Mouse (Mus musculus) cortical plate, adult 2 months (tissue): ENCODE data around the gene Gm20509. TPM values are rescaled to one million over a fixed set of nuclear protein-coding genes. Genes with fewer than 3 reads are reported as not detected.
"Not testable (repeated sequence)": the region's sequence is repeated elsewhere in the genome, so short reads cannot be mapped to it uniquely, and the experiment has no call there.

ENCODE experiments used
- H3K27ac ChIP-seq: fragments of 200-500 bp; 2 replicates; pipeline ENCODE4 v1.5.1; 2012; ENCODE audit warnings: low read length, control low read depth, inconsistent platforms; ENCODE audit not compliant: insufficient read depth
- H3K4me1 ChIP-seq: fragments of 200-500 bp; 2 replicates; pipeline ENCODE4 v1.6.1; 2011; ENCODE audit warnings: low read length; ENCODE audit not compliant: control insufficient read depth, insufficient read depth
- H3K4me3 ChIP-seq: fragments of 200-500 bp; 2 replicates; pipeline ENCODE4 v1.5.1; 2011; ENCODE audit warnings: mild to moderate bottlenecking, low read length, control low read depth; ENCODE audit not compliant: insufficient read depth
- CTCF ChIP-seq: fragments of 200-500 bp; IDR thresholded peaks from 2 replicates; pipeline ENCODE4 v1.5.1; 2011; ENCODE audit warnings: mild to moderate bottlenecking, control low read depth, low read length; ENCODE audit not compliant: insufficient read depth; ENCODE audit errors: extremely low read depth
- POLR2A ChIP-seq: fragments of 200-500 bp; IDR thresholded peaks from 2 replicates; pipeline ENCODE4 v1.6.1; 2011; ENCODE audit warnings: mild to moderate bottlenecking, low read length, control low read depth; ENCODE audit not compliant: insufficient read depth; ENCODE audit errors: extremely low read depth
- polyA plus RNA-seq: library from polyadenylated mRNA; depleted of rRNA; stranded (reverse); fragments of >200 nt; gene quantifications from 2 replicates; pipeline ENCODE4 v1.2.3, GENCODE M21; 2012; rRNA removed

Gene Gm20509
- polyA plus RNA-seq = not detected in 2 replicates

DNA sequence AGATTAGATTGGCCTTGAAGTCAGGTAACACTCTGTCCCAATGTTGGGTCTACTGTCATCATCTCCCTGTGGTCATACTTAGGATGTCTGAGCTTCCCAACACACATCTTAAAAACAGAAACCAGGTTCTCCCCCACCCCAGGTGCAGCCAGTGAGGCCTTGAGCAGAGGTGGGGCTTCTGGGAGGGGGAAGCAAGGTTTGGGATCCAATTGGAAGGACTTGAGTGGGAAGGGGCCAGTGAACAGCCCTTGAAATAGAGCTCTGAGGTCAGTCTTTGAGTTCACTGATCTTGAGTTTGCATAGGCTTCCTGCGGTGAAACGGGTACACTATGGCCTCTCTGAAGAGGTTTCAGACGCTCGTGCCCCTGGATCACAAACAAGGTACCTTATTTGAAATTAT lies at the start of gene Gm20509:
Gene Gm20509, plus strand, starts transcription at position 290 of the 400 bp plus-strand sequence.
- Histone ChIP-seq H3K4me3 (no peak within 1 kb of the TSS), H3K27ac (no peak within 1 kb of the TSS), H3K4me1 (no peaks in the 10 kb centered on the region)
- TF ChIP-seq POLR2A = no peak
- TF ChIP-seq CTCF = no peak

- Histone ChIP-seq H3K27ac (no peak overlapping the region), H3K4me3 (no peak overlapping the region), H3K4me1 (no peaks in the 10 kb centered on the region)
- TF ChIP-seq CTCF = no peak
- TF ChIP-seq POLR2A = no peak
These were observed 46.8 kb upstream of the Gm20509 start for GRCm38 (mm10) chr9:73055441-73055911.

- no peaks in the 10 kb centered on the region; the same call in 1 of the 2 replicates for H3K4me1 ChIP-seq
- H3K4me3 ChIP-seq = no peak overlapping the region
- TF ChIP-seq CTCF = no peak
- TF ChIP-seq POLR2A = no peak
- no peak overlapping the region for H3K27ac ChIP-seq
These were observed 43.0 kb upstream of the Gm20509 start for GRCm38 (mm10) chr9:73059224-73059623.

DNA sequence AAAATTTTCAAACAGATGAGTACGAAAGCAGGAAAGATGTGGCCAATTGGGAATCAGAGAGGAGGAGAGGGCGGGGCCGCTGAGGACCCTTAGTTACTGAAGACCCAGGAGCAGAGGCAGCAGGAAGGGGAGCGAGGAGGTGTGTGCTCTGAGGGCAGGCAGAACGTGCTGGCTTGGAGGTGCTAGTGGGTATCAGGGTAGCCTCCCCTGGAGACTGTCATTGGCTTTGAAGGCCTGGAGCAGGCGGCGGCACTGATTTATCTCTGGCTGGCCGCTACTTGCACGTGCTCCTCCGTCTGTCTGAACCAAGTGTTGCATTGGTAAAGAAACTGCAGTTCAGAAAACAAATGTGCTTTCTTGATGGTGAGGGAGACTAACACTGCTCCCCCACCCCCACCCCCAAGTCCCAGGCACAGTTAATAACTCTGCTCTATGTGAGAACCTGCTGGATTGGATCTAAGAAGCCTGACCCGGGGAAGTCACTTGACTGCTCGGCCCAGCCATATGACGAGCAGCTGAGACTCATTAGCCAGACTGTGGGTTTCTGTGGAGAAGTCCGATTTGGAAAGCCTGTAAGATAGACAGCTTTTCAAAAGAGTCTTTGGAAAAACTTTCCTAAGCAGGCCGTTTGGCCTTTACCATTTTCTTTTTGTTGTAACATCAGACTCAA lies 38.5 kb upstream of the Gm20509 start:
- H3K4me3 ChIP-seq = no peak overlapping the region
- no peak overlapping the region for H3K27ac ChIP-seq
- H3K4me1 ChIP-seq = no peaks in the 10 kb centered on the region; the same call in 1 of the 2 replicates
- TF ChIP-seq POLR2A = no peak
- no peak for TF ChIP-seq CTCF

DNA sequence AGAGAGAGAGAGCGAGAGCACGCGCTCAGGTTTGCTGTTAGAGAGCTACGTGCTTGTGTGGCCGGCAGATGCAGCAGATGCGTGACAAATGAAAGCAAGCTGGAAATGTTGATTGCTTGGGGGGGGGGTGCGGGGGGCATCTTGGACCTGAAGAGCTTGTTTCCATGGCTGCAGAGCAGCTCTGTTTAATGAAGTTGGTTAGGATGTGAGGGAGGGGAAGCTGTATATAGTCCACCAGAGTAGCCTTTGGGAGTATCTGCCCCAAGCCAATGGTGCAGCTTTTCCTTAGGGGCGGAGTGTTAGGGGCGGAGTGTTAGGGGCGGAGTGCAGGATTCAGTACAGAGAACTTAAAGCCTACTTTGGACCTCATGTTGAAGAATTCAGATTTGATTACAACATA lies 35.2 kb upstream of the Gm20509 start:
- no peak for TF ChIP-seq CTCF
- no peak for TF ChIP-seq POLR2A
- H3K4me3 ChIP-seq = no peak overlapping the region
- no peaks in the 10 kb centered on the region for H3K4me1 ChIP-seq
- no peak overlapping the region for H3K27ac ChIP-seq

DNA sequence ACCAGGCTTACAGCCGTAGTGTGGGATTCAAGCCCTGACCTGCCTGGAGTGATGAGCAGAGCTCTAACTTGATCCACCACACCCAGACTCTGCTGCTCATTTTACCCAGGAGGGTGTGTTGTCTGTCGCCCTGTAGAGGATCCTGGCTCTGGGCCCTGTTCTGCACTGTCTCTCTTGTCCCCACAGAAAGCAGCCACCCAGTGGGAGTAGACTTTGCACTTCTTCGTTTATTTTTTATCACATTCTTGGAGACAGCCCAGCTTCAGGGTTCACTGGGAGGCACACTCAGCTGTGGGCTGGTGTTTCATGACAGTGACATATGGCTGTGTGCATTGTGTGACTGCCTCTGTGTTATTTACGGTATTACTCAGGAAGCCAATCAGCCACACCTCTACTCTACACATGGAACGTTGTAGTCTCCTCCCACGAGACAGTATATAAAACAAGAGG lies 34.0 kb upstream of the Gm20509 start:
- Histone ChIP-seq H3K4me3 (no peak overlapping the region), H3K27ac (no peak overlapping the region), H3K4me1 (no peaks in the 10 kb centered on the region)
- no peak for TF ChIP-seq POLR2A
- no peak for TF ChIP-seq CTCF

- TF ChIP-seq CTCF = no peak
- TF ChIP-seq POLR2A = no peak
These were observed 33.6 kb upstream of the Gm20509 start for GRCm38 (mm10) chr9:73068688-73069087.

DNA sequence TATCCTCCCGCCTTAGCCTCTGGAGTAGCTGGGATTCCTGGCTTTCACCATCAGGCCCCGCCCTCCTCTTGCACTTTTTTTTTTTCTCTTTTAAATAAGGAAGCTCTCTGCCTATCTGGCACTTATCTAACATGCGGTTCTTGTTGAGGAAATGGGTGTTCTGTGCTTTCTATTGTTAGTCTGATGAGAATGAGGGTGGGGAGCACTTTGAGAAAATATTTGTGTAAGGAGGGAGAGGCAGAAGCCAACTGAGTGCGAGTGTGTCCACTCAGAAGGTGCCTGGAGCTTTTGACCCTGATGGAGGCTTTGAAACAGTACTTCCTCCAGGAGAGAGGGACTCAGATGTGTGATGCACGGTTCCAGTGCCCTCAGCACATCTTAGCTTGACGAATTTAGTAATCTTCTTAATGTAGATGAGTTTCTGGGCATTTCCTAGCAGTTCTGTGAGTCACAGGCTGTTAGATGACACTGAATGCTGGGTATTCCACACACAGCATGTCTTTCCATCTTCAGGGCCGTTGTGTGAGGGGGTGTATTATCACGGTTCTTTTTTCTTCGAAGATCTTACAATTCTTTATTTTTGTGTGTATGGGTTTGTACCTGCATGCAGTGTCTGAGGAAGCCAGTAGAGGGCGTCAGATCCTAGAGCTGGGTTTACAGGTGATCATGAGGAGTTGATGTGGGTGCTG lies 31.2 kb upstream of the Gm20509 start:
- H3K4me3 ChIP-seq = no peak overlapping the region
- H3K4me1 ChIP-seq = no peaks in the 10 kb centered on the region
- H3K27ac ChIP-seq = no peak overlapping the region
- no peak for TF ChIP-seq POLR2A
- no peak for TF ChIP-seq CTCF

More at GRCm38 (mm10) chr9:73068688-73069087, 33.6 kb upstream of the Gm20509 start:
- H3K27ac ChIP-seq = no peak overlapping the region
- no peaks in the 10 kb centered on the region for H3K4me1 ChIP-seq
- H3K4me3 ChIP-seq = no peak overlapping the region

- TF ChIP-seq CTCF = no peak
- no peak for TF ChIP-seq POLR2A
- H3K4me1 ChIP-seq = no peaks in the 10 kb centered on the region
- H3K27ac ChIP-seq = no peak overlapping the region
- H3K4me3 ChIP-seq = no peak overlapping the region
These were observed 29.8 kb upstream of the Gm20509 start for GRCm38 (mm10) chr9:73072426-73072825.

GRCm38 (mm10) chr9:73073169-73073568 lies 29.1 kb upstream of the Gm20509 start:
- TF ChIP-seq POLR2A (no peak), CTCF (no peak)
- Histone ChIP-seq H3K4me1 (no peaks in the 10 kb centered on the region), H3K27ac (no peak overlapping the region), H3K4me3 (no peak overlapping the region)

DNA sequence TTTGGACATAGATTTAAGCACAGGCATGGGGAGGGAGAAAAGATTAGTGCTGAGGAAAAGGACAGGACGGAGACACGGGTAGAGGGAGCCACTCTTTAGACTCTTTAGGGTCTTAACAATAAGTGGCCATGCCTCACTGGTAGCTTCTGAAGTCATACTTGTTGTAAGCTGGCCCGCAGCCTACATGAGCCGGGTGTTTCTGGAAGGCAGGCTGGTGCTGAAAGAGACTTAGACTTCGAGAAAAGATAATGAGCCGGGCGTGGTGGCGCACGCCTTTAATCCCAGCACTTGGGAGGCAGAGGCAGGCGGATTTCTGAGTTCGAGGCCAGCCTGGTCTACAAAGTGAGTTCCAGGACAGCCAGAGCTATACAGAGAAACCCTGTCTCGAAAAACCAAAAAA lies 22.9 kb upstream of the Gm20509 start:
- H3K4me3 ChIP-seq, H3K27ac ChIP-seq, H3K4me1 ChIP-seq: not testable (repeated sequence)
